Mouse (Mus musculus) neutrophil, adult 65 days (primary cell): ENCODE results near the gene Gm5725. TPM values are rescaled to one million over a fixed set of nuclear protein-coding genes. Genes with fewer than 3 reads are reported as not detected.

Experiments used
- total RNA-seq: library from RNA; stranded (reverse); gene quantifications from 2 replicates; pipeline ENCODE4 v1.2.4, GENCODE M21; 2023

The Gm5725 gene
- total RNA-seq: not detected in 2 replicates

DNA sequence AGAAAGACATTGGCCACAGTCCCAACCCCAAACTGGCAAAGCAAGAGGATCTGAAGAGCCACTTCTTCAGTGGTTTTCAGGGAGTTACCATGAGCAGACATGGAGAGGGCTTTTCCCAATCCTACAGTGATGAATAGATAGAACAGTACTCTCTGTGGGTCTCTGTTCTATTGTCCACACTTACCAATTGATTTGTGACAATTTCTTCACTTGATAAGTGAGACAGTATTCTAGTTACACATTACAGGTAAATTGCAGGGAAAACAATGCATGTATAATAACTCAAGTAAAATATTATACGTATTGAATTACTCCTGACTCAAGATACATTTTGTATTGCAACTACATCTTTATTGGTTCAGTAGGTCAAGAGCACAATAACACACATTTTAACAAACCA, at the start of gene Gm5725:
Gene Gm5725, minus strand, starts transcription at position 101 of the 400 bp plus-strand sequence.

GRCm38 (mm10) chr7:21832051-21832450, 12.0 kb downstream of the Gm5725 start, which contains the start of gene Vmn1r135:
Vmn1r135 (plus strand) TSS chr7:21832351.

GRCm38 (mm10) chr7:21796628-21797027, 47.4 kb downstream of the Gm5725 start, which contains the start of gene Gm4177:
Gm4177 (minus strand) TSS chr7:21796728.

Other genes with a start within 250 kb of the Gm5725 start
- not detected in 2 replicates for gene Vmn1r132, start 230.2 kb downstream of the Gm5725 start, total RNA-seq
- not detected in 2 replicates for gene Gm4175, start 82.8 kb downstream of the Gm5725 start, total RNA-seq
- gene Gm4177, start 47.5 kb downstream of the Gm5725 start, total RNA-seq: not detected in 2 replicates
- gene Vmn1r135, start 11.9 kb downstream of the Gm5725 start, total RNA-seq: not detected in 2 replicates
- gene Gm5891, start 77.0 kb upstream of the Gm5725 start, total RNA-seq: not detected in 2 replicates
- not detected in 2 replicates for gene Vmn1r137, start 150.3 kb upstream of the Gm5725 start, total RNA-seq
- not detected in 2 replicates for gene Vmn1r138, start 184.6 kb upstream of the Gm5725 start, total RNA-seq
- not detected in 2 replicates for gene Gm6176, start 212.0 kb upstream of the Gm5725 start, total RNA-seq
- not detected in 2 replicates for gene Vmn1r139, start 224.8 kb upstream of the Gm5725 start, total RNA-seq